Mouse (Mus musculus): Measurements from ENCODE around the gene Unc13a.

The Unc13a gene

DNA sequence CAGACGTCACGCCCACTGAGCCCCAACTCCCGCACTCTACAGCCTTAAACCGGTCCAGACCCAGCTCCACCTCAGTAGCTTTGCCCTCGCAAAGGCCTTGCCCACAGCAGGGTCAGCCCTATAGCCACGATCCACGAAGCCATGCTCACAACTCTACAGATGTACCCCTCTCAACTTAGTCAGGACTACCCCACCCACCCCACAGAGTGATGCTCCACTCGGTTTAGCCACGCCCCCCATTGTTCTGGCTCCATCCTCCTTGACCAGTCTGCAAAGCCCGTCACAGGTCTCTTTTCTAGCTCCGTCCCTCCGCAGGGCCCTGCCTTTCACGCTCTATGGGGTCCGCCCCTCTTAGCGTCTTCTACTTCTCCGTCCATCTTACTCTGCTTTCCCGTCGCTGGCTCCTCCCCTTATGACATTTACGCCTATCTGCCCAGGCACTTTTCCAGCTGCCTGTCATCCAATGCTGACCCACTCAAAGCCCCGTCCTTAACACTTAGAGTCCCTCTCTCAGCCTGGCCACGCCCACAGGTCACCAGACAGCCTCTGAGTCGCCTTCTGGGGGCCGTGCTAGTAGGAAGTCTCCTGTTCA lies 14.7 kb upstream of the Unc13a start:
- no peak for DNase-seq (ENCODE audit: extremely low spot score)

GRCm38 (mm10) chr8:71685573-71685972 lies 14.0 kb upstream of the Unc13a start:
- no peak for DNase-seq (ENCODE audit: extremely low spot score)

DNA sequence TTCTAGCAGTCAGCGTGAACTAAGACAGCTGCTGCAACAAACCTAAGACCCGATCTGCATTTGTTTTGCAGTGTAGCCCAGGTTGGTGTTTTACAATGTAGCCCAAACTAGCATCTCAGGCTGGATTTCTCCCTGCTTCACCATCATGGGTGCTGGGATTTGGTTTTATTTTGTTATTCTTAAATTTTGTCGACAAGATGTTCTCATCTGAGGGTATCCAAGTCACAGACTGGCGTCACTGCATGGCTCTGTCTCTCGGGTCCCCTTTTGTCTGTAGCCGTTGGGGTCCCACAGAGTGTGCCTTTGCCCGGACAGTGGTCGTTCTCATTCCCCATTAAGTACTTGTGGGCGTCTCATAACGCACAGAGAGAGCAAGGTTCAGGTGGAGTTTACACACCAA lies 13.1 kb upstream of the Unc13a start:
- no peak for DNase-seq (ENCODE audit: extremely low spot score)

GRCm38 (mm10) chr8:71682832-71683231 lies 11.3 kb upstream of the Unc13a start:
- DNase-seq (ENCODE audit: extremely low spot score), result no peak

DNA sequence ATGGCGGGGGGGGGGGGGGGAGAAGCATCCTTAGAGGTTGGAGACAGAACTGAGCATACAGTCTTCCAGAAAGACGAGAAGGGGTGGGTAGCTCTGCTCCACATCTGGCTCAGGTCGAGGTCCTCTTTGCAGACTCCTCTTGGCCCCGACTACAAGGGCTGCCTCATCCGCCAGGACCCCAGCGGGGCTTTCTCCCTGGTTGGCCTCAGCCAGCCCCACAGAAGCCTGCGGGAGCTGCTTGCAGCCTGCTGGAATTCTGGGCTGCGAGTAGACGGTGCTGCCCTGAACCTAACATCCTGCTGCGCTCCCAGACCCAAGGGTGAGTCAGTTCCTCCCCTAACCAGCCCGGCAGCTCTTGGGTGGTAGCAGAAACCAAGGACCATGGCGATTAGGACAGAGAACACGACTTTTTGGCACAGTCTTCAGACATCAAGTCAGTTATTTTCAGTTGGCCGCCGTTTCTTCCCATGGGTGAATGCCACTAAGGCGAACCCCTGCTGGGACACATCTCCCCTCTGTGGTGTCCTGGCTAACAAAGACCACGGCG lies 9.9 kb upstream of the Unc13a start:
- DNase-seq (ENCODE audit: extremely low spot score), result no peak

DNA sequence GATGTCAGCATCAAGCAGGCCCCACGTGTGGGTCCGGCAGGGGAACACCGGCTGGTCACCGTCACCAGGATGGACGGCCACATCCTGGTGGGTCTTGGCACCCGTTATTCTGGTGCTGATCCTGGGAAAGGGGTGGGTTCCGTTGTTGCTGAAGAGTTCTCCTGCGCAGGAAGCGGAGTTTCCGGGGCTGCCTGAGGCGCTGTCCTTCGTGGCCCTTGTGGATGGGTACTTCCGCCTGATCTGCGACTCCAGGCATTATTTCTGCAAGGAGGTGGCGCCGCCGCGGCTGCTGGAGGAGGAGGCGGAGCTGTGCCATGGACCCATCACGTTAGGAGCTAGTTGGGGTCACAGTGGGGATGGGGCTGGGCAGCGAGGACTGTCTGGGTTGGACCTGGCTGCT lies 8.9 kb upstream of the Unc13a start:
- DNase-seq (ENCODE audit: extremely low spot score), result no peak

GRCm38 (mm10) chr8:71679550-71680168 lies 8.1 kb upstream of the Unc13a start:
- DNase-seq (ENCODE audit: extremely low spot score), result no peak

DNA sequence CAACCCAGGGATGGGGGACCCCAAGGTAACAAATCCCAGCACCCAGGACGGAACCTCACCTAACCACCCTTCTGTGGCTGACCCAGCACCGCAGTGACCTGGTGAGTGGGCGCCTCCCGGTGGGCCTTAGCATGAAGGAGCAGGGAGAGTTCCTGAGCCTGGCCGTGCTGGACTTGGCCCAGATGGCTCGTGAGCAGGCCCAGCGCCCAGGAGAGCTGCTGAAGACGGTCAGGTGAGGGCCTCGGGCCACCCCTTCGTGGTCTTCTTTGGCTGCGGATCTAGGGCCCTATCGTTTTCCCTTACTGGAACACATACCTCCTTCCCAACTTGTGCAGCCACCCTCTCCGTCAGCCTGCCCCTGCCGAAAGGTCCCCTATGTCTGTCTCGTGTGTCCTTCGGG lies 7.6 kb upstream of the Unc13a start:
- no peak for DNase-seq (ENCODE audit: extremely low spot score)

DNA sequence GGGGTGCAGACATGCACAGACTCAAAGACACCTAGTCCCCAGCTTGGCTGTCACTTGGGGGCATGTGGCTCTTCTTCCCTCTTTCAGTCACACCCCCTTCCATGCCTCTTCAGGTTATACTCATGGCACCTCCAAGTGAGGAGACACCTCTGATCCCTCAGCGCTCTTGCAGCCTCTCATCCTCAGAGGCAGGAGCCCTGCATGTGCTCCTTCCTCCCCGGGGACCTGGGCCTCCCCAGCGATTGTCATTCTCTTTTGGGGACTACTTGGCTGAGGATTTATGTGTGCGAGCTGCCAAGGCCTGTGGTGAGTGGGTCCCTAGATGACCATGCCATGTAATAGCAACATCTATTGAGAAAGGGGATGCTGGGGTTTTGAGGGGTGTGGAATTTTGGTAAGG lies 6.7 kb upstream of the Unc13a start:
- no peak for DNase-seq (ENCODE audit: extremely low spot score)

DNA sequence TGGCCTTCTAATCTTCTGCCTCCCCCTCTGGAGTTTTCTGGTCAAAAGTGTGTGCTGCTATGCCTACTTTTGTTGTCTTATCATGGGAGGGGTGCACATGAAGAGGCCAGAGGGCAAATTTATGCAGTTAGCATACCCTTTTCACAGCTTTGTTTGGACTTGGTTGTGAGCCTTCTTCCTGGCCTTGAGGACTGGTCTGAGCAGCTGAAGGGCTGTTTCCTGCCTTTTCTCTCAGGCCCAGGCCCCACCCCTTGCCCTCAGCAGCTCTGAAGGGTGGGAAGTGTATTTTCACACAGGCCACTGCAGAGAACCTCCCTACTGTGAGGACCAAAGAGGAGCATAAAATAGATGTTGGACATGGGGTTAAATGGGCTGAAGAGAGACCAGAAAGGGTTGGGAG lies 6.0 kb upstream of the Unc13a start:
- DNase-seq (ENCODE audit: extremely low spot score), result no peak

GRCm38 (mm10) chr8:71676803-71677202 lies 5.2 kb upstream of the Unc13a start:
- DNase-seq (ENCODE audit: extremely low spot score), result no peak

- DNase-seq (ENCODE audit: extremely low spot score), result peak; percentile 57
Measured at GRCm38 (mm10) chr8:71676020-71676741, 4.6 kb upstream of the Unc13a start, which contains the start of gene Jak3. Gene Jak3 (plus strand): TSS chr8:71676296.

DNA sequence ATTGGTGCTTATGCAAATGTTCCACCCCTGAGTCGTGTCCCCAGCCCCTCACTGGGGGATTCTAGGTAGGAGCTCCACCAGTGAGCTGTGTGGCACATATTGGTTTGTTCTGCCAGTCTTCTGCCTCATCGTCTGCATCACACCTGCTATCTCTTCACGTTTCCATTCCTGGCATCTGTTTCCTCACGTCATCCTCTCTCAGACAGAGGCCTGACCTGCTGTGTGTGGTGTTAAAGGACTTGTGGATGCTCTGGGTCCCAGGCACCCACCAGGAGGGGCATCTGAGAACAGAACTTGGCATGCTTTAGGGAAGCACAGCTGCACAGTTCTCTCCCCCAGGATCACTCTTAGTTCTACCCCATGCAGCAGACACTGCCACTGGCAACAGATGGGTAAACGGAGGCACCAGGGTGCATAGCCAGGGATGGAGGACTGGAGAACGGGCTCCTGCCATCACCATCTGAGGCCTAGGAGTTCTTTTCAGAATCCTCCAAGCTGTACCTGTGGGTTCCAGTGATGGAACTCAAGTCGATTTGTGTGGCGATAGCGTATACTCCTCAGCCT lies 4.0 kb upstream of the Unc13a start:
- no peak for DNase-seq (ENCODE audit: extremely low spot score)

GRCm38 (mm10) chr8:71674071-71674470 lies 2.5 kb upstream of the Unc13a start:
- no peak for DNase-seq (ENCODE audit: extremely low spot score)

DNA sequence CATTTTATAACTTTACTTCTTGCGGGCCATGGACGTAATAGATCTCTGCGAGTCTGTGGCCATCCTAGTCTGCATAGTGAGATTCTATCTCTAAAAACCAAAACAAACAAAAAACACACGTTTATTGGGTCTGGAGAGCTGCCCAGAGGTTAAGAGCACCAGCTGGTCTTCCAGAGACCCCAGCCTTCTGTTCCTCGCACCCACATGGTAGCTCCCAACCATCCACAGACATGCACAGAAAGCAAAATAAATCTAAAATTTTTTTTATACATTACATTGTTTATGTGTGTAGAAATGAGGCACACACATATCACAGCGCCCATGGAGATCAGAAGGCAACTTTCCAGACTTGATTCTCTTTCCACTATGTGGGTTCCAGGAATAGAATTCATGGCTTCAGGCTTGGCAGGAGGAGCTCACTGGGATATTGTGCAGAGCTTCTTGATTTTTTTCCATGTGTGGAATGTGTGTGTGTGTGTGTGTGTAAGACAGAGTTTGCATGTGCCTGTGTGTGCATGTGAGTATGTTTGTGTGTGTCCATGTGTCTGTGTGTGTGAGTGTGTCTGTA lies 695 bp upstream of the Unc13a start:
- DNase-seq (ENCODE audit: extremely low spot score), result no peak

DNA sequence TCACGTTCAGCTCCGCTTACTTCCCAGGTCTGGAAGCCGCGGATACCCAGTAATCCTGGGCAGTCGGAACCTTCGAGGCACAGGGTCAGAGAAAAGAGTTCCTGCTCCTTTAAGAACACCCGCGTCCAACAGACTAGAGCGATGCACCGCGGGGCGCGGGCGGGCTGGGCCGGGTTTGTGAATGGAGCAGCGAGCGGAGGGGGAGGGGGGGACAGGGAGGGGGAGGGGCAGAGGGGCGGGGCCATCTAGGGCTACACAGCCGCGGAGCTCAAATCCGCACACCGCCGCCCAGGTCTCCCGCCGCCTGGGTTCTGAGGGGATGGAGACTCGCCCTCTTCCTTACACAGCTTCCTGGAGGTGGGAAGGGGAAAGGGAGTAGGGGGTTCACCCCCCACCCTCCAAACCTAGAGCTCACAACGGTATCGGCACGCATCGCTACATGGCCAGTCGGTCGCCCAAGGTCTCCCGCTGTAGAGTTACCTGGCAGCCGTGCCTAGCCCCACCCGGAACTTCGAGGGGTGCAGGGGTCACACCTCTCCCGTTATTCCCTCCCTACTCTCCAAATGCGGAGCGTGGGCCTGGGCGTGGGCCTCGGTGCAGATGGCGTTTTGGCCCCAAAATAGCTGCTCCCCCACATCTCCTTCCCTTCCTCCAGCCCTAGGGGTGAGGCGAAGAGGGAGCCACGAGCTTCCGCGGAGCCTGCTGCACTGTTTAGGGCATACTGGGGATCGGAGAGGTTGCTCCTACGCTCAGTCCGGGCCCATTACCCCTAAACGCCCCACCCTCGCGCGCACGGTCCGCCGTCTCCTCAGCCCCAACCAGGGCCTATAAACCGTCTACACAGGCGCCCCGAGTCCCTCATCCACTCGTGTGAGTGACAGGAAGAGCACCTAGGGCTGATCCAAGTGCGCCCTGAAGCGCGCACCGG lies 672 bp downstream of the Unc13a start:
- DNase-seq (ENCODE audit: extremely low spot score), result peak; percentile 76

DNA sequence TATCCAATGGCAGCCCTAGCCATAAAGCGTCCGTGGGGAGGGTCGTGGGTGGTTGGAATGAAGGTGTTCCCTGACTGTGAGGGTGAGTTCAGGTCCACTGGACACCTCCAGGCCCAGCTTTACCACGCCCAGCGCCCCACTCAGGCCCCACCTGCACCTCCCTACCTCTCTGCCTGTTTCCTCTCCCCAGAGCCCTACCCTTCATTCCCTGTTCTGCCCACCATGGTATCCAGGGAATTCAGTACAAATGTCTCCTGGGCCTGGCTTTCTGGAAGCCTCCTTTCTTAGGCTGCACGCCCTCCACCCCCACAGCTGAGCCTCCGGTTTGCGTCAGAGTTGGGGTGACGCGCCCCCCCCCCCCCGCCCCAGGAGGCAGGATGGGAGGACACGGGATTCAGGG lies 1.4 kb downstream of the Unc13a start:
- no peak for DNase-seq (ENCODE audit: extremely low spot score)

DNA sequence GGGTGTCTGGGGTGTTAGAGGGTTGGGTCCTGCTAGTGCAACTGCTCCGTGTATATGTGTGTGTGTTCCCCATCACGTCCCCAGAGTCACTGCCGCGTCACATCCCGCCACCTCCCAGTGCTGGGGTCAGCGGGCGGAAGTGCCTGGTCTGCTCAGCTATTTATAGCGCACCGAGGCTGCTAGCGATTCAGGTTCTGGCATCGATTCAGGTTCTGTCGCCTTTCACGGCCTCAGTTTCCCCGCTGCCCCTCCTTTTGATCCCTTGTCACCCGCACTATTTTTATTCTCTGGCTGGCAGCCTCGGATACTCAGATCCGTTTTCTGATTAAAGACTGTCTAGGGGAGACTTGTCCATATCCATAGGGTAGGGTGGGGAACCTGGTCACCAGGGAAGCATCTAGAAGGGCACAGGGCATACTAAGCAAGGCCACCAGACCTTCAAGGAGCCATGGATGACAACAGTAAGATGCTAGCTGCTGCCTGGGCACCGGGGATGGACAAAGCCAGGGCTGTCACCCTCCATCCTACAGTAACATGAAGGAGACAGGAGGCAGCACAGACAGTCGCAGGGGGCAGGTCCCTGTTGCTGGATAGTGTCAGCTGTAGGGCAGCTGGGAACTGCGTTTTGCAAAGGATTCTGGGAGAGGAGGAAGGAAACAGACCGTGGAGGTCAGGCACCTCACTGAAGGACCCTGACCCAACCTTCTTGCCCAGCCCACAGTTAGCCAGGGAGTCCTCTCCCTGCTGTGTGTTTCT lies 3.2 kb downstream of the Unc13a start:
- DNase-seq (ENCODE audit: extremely low spot score), result no peak

- no peak for DNase-seq (ENCODE audit: extremely low spot score)
Measured at GRCm38 (mm10) chr8:71667256-71667655, 4.3 kb downstream of the Unc13a start.

GRCm38 (mm10) chr8:71666855-71667254 lies 4.7 kb downstream of the Unc13a start:
- DNase-seq (ENCODE audit: extremely low spot score), result no peak
